Mouse (Mus musculus): Measurements from ENCODE around the gene Rab25. TPM values are rescaled to one million over a fixed set of nuclear protein-coding genes. Genes with fewer than 3 reads are reported as not detected.

Gene Rab25
- total RNA-seq, 1 experiment from 2014 or later, result not detected

GRCm38 (mm10) chr3:88551586-88551985, 3.5 kb upstream of the Rab25 start:
- ATAC-seq (replicated peaks in 1 of 2; ENCODE audit: insufficient read depth in 1 of 2, low FRiP score in 2 of 2, low TSS enrichment in 1 of 2, low read depth in 1 of 2, poor library complexity in 2 of 2, severe bottlenecking in 2 of 2), result no peak

GRCm38 (mm10) chr3:88546674-88547418, 1.3 kb downstream of the Rab25 start:
- no peak for ATAC-seq (replicated peaks in 1 of 2; ENCODE audit: insufficient read depth in 1 of 2, low FRiP score in 2 of 2, low TSS enrichment in 1 of 2, low read depth in 1 of 2, poor library complexity in 2 of 2, severe bottlenecking in 2 of 2)

GRCm38 (mm10) chr3:88544955-88545591, 3.0 kb downstream of the Rab25 start:
- peak; percentile 33 to 40; a peak in 3 of 4 replicates for ATAC-seq (replicated peaks in 1 of 2; ENCODE audit: insufficient read depth in 1 of 2, low FRiP score in 2 of 2, low TSS enrichment in 1 of 2, low read depth in 1 of 2, poor library complexity in 2 of 2, severe bottlenecking in 2 of 2)

- ATAC-seq (replicated peaks in 1 of 2; ENCODE audit: insufficient read depth in 1 of 2, low FRiP score in 2 of 2, low TSS enrichment in 1 of 2, low read depth in 1 of 2, poor library complexity in 2 of 2, severe bottlenecking in 2 of 2), result no peak
These were observed 3.6 kb downstream of the Rab25 start for GRCm38 (mm10) chr3:88544514-88544913.

GRCm38 (mm10) chr3:88543651-88544410, 4.3 kb downstream of the Rab25 start:
- ATAC-seq (replicated peaks in 1 of 2; ENCODE audit: insufficient read depth in 1 of 2, low FRiP score in 2 of 2, low TSS enrichment in 1 of 2, low read depth in 1 of 2, poor library complexity in 2 of 2, severe bottlenecking in 2 of 2), result no peak; a peak in 1 of 4 replicates

- no peak for ATAC-seq (replicated peaks in 1 of 2; ENCODE audit: insufficient read depth in 1 of 2, low FRiP score in 2 of 2, low TSS enrichment in 1 of 2, low read depth in 1 of 2, poor library complexity in 2 of 2, severe bottlenecking in 2 of 2)
These were observed 4.9 kb downstream of the Rab25 start for GRCm38 (mm10) chr3:88543174-88543573.

GRCm38 (mm10) chr3:88542486-88542885, 5.6 kb downstream of the Rab25 start:
- ATAC-seq (replicated peaks in 1 of 2; ENCODE audit: insufficient read depth in 1 of 2, low FRiP score in 2 of 2, low TSS enrichment in 1 of 2, low read depth in 1 of 2, poor library complexity in 2 of 2, severe bottlenecking in 2 of 2), result no peak

GRCm38 (mm10) chr3:88541622-88542401, 6.3 kb downstream of the Rab25 start:
- no peak for ATAC-seq (replicated peaks in 1 of 2; ENCODE audit: insufficient read depth in 1 of 2, low FRiP score in 2 of 2, low TSS enrichment in 1 of 2, low read depth in 1 of 2, poor library complexity in 2 of 2, severe bottlenecking in 2 of 2)

- ATAC-seq (replicated peaks in 1 of 2; ENCODE audit: insufficient read depth in 1 of 2, low FRiP score in 2 of 2, low TSS enrichment in 1 of 2, low read depth in 1 of 2, poor library complexity in 2 of 2, severe bottlenecking in 2 of 2), result no peak
These were observed 8.0 kb downstream of the Rab25 start for GRCm38 (mm10) chr3:88540085-88540484.

- no peak for ATAC-seq (replicated peaks in 1 of 2; ENCODE audit: insufficient read depth in 1 of 2, low FRiP score in 2 of 2, low TSS enrichment in 1 of 2, low read depth in 1 of 2, poor library complexity in 2 of 2, severe bottlenecking in 2 of 2)
These were observed 8.7 kb downstream of the Rab25 start for GRCm38 (mm10) chr3:88539397-88539796.

GRCm38 (mm10) chr3:88538271-88539145, 9.6 kb downstream of the Rab25 start:
- ATAC-seq (replicated peaks in 1 of 2; ENCODE audit: insufficient read depth in 1 of 2, low FRiP score in 2 of 2, low TSS enrichment in 1 of 2, low read depth in 1 of 2, poor library complexity in 2 of 2, severe bottlenecking in 2 of 2), result no peak

- ATAC-seq (replicated peaks in 1 of 2; ENCODE audit: insufficient read depth in 1 of 2, low FRiP score in 2 of 2, low TSS enrichment in 1 of 2, low read depth in 1 of 2, poor library complexity in 2 of 2, severe bottlenecking in 2 of 2), result no peak
These were observed 11.0 kb downstream of the Rab25 start for GRCm38 (mm10) chr3:88537146-88537545.

- ATAC-seq (replicated peaks in 1 of 2; ENCODE audit: insufficient read depth in 1 of 2, low FRiP score in 2 of 2, low TSS enrichment in 1 of 2, low read depth in 1 of 2, poor library complexity in 2 of 2, severe bottlenecking in 2 of 2), result peak in 1 of 2 experiments; percentile 50; a peak in 3 of 4 replicates
These were observed 11.8 kb downstream of the Rab25 start for GRCm38 (mm10) chr3:88536103-88536930.

GRCm38 (mm10) chr3:88535527-88535926, 12.6 kb downstream of the Rab25 start:
- ATAC-seq (replicated peaks in 1 of 2; ENCODE audit: insufficient read depth in 1 of 2, low FRiP score in 2 of 2, low TSS enrichment in 1 of 2, low read depth in 1 of 2, poor library complexity in 2 of 2, severe bottlenecking in 2 of 2), result no peak

GRCm38 (mm10) chr3:88535005-88535404, 13.1 kb downstream of the Rab25 start:
- no peak for ATAC-seq (replicated peaks in 1 of 2; ENCODE audit: insufficient read depth in 1 of 2, low FRiP score in 2 of 2, low TSS enrichment in 1 of 2, low read depth in 1 of 2, poor library complexity in 2 of 2, severe bottlenecking in 2 of 2)

- no peak for ATAC-seq (replicated peaks in 1 of 2; ENCODE audit: insufficient read depth in 1 of 2, low FRiP score in 2 of 2, low TSS enrichment in 1 of 2, low read depth in 1 of 2, poor library complexity in 2 of 2, severe bottlenecking in 2 of 2)
These were observed 14.4 kb downstream of the Rab25 start for GRCm38 (mm10) chr3:88533706-88534105.
